Mouse (Mus musculus) CH12.LX (cell line): ENCODE data around the gene Aven. TPM values are rescaled to one million over a fixed set of nuclear protein-coding genes. Genes with fewer than 3 reads are reported as not detected.
A peak's percentile ranks its signal among the peaks of the same experiment; 100 is the strongest.

Source experiments
- DNase-seq: peaks from one replicate; pipeline ENCODE4 v3.0.0-alpha.2; 2013; ENCODE audit errors: extremely low read depth
- H3K27ac ChIP-seq: 2 replicates; pipeline ENCODE4 v1.5.1; 2012; ENCODE audit warnings: low read depth, mild to moderate bottlenecking, control low read depth, moderate library complexity; ENCODE audit not compliant: insufficient read depth
- H3K27me3 ChIP-seq: replicated peaks from 2 replicates; pipeline ENCODE3; 2012; ENCODE audit warnings: inconsistent platforms
- H3K36me3 ChIP-seq, 2 experiments: replicated peaks in 1 of 2; 2 replicates each; pipeline versions ENCODE3 to v1.6.1; 2012; ENCODE audit warnings: inconsistent platforms in 1 of 2, low read length in 1 of 2, mild to moderate bottlenecking in 1 of 2, mixed read lengths in 1 of 2, moderate library complexity in 1 of 2; ENCODE audit not compliant: control insufficient read depth in 1 of 2, insufficient read depth in 1 of 2
- H3K4me1 ChIP-seq, 2 experiments: 2 replicates each; pipeline ENCODE4 v1.6.1; 2012; ENCODE audit warnings: inconsistent platforms in 1 of 2, moderate library complexity in 1 of 2; ENCODE audit not compliant: insufficient read depth in 2 of 2, control insufficient read depth in 1 of 2
- H3K4me2 ChIP-seq: 2 replicates; pipeline ENCODE4 v1.6.1; 2012; ENCODE audit warnings: low read depth, mild to moderate bottlenecking, control low read depth; ENCODE audit not compliant: poor library complexity, insufficient read depth, severe bottlenecking
- H3K4me3 ChIP-seq, 3 experiments: fragments of 150-350 bp in 1 of 3; sonication (generic) in 1 of 3; replicated peaks in 1 of 3; 2 replicates each; pipeline versions ENCODE3 to v1.5.1; 2011 to 2012; ENCODE audit warnings: low read depth in 2 of 3, low read length in 2 of 3, mild to moderate bottlenecking in 2 of 3, moderate library complexity in 2 of 3, control low read depth in 1 of 3, improper control_type of control experiment in 1 of 3, inconsistent platforms in 1 of 3, mixed read lengths in 1 of 3; ENCODE audit not compliant: poor library complexity in 1 of 3
- H3K79me2 ChIP-seq: replicated peaks from 2 replicates; pipeline ENCODE4 v1.6.1; 2012; ENCODE audit warnings: mild to moderate bottlenecking, moderate library complexity; ENCODE audit not compliant: control insufficient read depth, poor library complexity, insufficient read depth, severe bottlenecking; ENCODE audit errors: extremely low read depth
- H3K9ac ChIP-seq: 2 replicates; pipeline ENCODE4 v1.6.1; 2012; ENCODE audit warnings: low read depth, mild to moderate bottlenecking, control low read depth, moderate library complexity; ENCODE audit not compliant: insufficient read depth
- H3K9me3 ChIP-seq: replicated peaks from 2 replicates; pipeline ENCODE3; 2012; ENCODE audit warnings: low read length, inconsistent platforms, mixed read lengths
- BHLHE40 ChIP-seq: IDR thresholded peaks from 2 replicates; pipeline ENCODE4 v1.6.1; 2011; ENCODE audit warnings: mild to moderate bottlenecking, low read depth, low read length, improper control_type of control experiment
- CHD1 ChIP-seq: IDR thresholded peaks from 2 replicates; pipeline ENCODE4 v1.6.1; 2012; ENCODE audit warnings: low read depth, low read length, improper control_type of control experiment, inconsistent platforms
- CHD2 ChIP-seq: IDR thresholded peaks from 2 replicates; pipeline ENCODE4 v1.6.1; 2011; ENCODE audit warnings: low read length, improper control_type of control experiment
- CTCF ChIP-seq, 2 experiments: IDR thresholded peaks in 1 of 2; conservative IDR thresholded peaks in 1 of 2; 2 replicates each; pipeline ENCODE4 v1.5.1; 2011 to 2012; ENCODE audit warnings: low read depth in 2 of 2, low read length in 2 of 2, improper control_type of control experiment in 1 of 2, inconsistent platforms in 1 of 2, mild to moderate bottlenecking in 1 of 2, moderate library complexity in 1 of 2
- E2F4 ChIP-seq: IDR thresholded peaks from 2 replicates; pipeline ENCODE4 v1.6.1; 2011; ENCODE audit warnings: low read depth, low read length, improper control_type of control experiment; ENCODE audit not compliant: insufficient replicate concordance
- ELF1 ChIP-seq: IDR thresholded peaks from 2 replicates; pipeline ENCODE4 v1.6.1; 2014; ENCODE audit warnings: low read depth, mild to moderate bottlenecking, inconsistent platforms, low read length, improper control_type of control experiment
- EP300 ChIP-seq: IDR thresholded peaks from 2 replicates; pipeline ENCODE4 v1.6.1; 2011; ENCODE audit warnings: low read length, improper control_type of control experiment
- GABPA ChIP-seq: IDR thresholded peaks from 2 replicates; pipeline ENCODE4 v1.6.1; 2012; ENCODE audit warnings: low read depth, low read length, improper control_type of control experiment, inconsistent platforms; ENCODE audit not compliant: insufficient replicate concordance
- HCFC1 ChIP-seq: IDR thresholded peaks from 2 replicates; pipeline ENCODE4 v1.6.1; 2012; ENCODE audit warnings: low read depth, mild to moderate bottlenecking, inconsistent platforms, low read length, improper control_type of control experiment
- IRF4 ChIP-seq: IDR thresholded peaks from 2 replicates; pipeline ENCODE4 v1.6.1; 2014; ENCODE audit warnings: low read depth, mild to moderate bottlenecking, inconsistent platforms, low read length, improper control_type of control experiment
- MAX ChIP-seq: IDR thresholded peaks from 2 replicates; pipeline ENCODE4 v1.6.1; 2011; ENCODE audit warnings: low read length, improper control_type of control experiment
- MEF2A ChIP-seq: IDR thresholded peaks from 2 replicates; pipeline ENCODE4 v1.6.1; 2014; ENCODE audit warnings: low read depth, mild to moderate bottlenecking, inconsistent platforms, low read length, improper control_type of control experiment, borderline replicate concordance
- MYC ChIP-seq: IDR thresholded peaks from 2 replicates; pipeline ENCODE4 v1.6.1; 2011; ENCODE audit warnings: low read depth, mild to moderate bottlenecking, improper control_type of control experiment, low read length
- NELFE ChIP-seq: IDR thresholded peaks from 2 replicates; pipeline ENCODE4 v1.6.1; 2011; ENCODE audit warnings: low read depth, low read length, improper control_type of control experiment
- NRF1 ChIP-seq: IDR thresholded peaks from 2 replicates; pipeline ENCODE4 v1.6.1; 2014; ENCODE audit warnings: low read depth, mild to moderate bottlenecking, inconsistent platforms, low read length, improper control_type of control experiment, moderate library complexity
- POLR2A ChIP-seq: IDR thresholded peaks from 2 replicates; pipeline ENCODE4 v1.6.1; 2011; ENCODE audit warnings: low read depth, mild to moderate bottlenecking, improper control_type of control experiment, low read length
- RAD21 ChIP-seq: IDR thresholded peaks from 2 replicates; pipeline ENCODE4 v1.6.1; 2011; ENCODE audit warnings: low read depth, mild to moderate bottlenecking, low read length, improper control_type of control experiment, moderate library complexity
- RCOR1 ChIP-seq: conservative IDR thresholded peaks from 2 replicates; pipeline ENCODE4 v1.6.1; 2012; ENCODE audit warnings: low read depth, mild to moderate bottlenecking, inconsistent platforms, low read length, improper control_type of control experiment
- SIN3A ChIP-seq: IDR thresholded peaks from 2 replicates; pipeline ENCODE4 v1.6.1; 2012; ENCODE audit warnings: low read length, improper control_type of control experiment, inconsistent platforms
- TBP ChIP-seq: conservative IDR thresholded peaks from 2 replicates; pipeline ENCODE4 v1.6.1; 2011; ENCODE audit warnings: low read depth, low read length, improper control_type of control experiment
- TCF12 ChIP-seq: IDR thresholded peaks from 2 replicates; pipeline ENCODE4 v1.6.1; 2014; ENCODE audit warnings: low read depth, mild to moderate bottlenecking, inconsistent platforms, low read length, improper control_type of control experiment
- USF1 ChIP-seq: IDR thresholded peaks from 2 replicates; pipeline ENCODE4 v1.6.1; 2014; ENCODE audit warnings: low read depth, mild to moderate bottlenecking, inconsistent platforms, low read length, improper control_type of control experiment
- USF2 ChIP-seq: conservative IDR thresholded peaks from 2 replicates; pipeline ENCODE4 v1.6.1; 2011; ENCODE audit warnings: low read depth, low read length, improper control_type of control experiment
- ZC3H11A ChIP-seq: IDR thresholded peaks from 2 replicates; pipeline ENCODE4 v1.6.1; 2012; ENCODE audit warnings: low read depth, mild to moderate bottlenecking, inconsistent platforms, low read length, improper control_type of control experiment
- ZKSCAN1 ChIP-seq: IDR thresholded peaks from 2 replicates; pipeline ENCODE4 v1.6.1; 2012; ENCODE audit warnings: low read depth, inconsistent platforms, low read length, improper control_type of control experiment, borderline replicate concordance
- ZMIZ1 ChIP-seq: IDR thresholded peaks from 2 replicates; pipeline ENCODE4 v1.6.1; 2012; ENCODE audit warnings: low read depth, mild to moderate bottlenecking, inconsistent platforms, low read length, improper control_type of control experiment
- ZNF384 ChIP-seq: IDR thresholded peaks from 2 replicates; pipeline ENCODE4 v1.6.1; 2012; ENCODE audit warnings: low read depth, low read length, improper control_type of control experiment, inconsistent platforms
- dilution Hi-C: fragments of 300-500 bp; cut with MboI; formaldehyde crosslinking; loops from 2 replicates; pipeline ENCODE4 v1.14.3; 2020; ENCODE audit warnings: low sequenced_read_pairs; ENCODE audit not compliant: extremely low pct_unique_long_range_greater_than_20kb, extremely low pct_ligation_motif_present
- in situ Hi-C: fragments of 300-500 bp; cut with MboI; formaldehyde crosslinking; loops from 3 replicates; pipeline ENCODE4 v1.14.3; 2019; ENCODE audit warnings: low sequenced_read_pairs, low pct_ligation_motif_present, low pct_unique_long_range_greater_than_20kb, mixed read lengths
- polyA plus RNA-seq: library from polyadenylated mRNA; unstranded; fragments of >175 nt; gene quantifications from 2 replicates; pipeline ENCODE4 v1.2.1, GENCODE M21; 2012; ENCODE audit warnings: low read depth; ENCODE audit not compliant: insufficient read length
- total RNA-seq, 2 experiments: library from RNA; depleted of rRNA; stranded (reverse); fragments of 300-350 nt in 1 of 2; fragments of >200 nt in 1 of 2; gene quantifications; 2 replicates each; pipeline ENCODE4 v1.2.3; 2012 to 2014

Gene Aven
- total and polyA plus RNA-seq, 3 experiments: 21.2 to 44.3 (median 33.9) TPM

- TF ChIP-seq ZKSCAN1 (no peak), ELF1 (no peak), NRF1 (no peak), MAX (no peak), EP300 (peak; percentile 56), BHLHE40 (0 out of 2 replicates have a peak, but pooled peaks have one; percentile 4), TBP (no peak), ZNF384 (no peak), RCOR1 (no peak), IRF4 (peak; percentile 43; the same call in 1 of the 2 replicates), CHD1 (no peak), POLR2A (no peak), CTCF (conservative IDR thresholded peaks at IDR 0.05 in 1 of 2, IDR thresholded peaks at IDR 0.05 in 1 of 2; ENCODE audit: low read depth in 2 of 2, low read length in 2 of 2) (no peak), USF1 (no peak), ZMIZ1 (no peak), MEF2A (peak; percentile 56; the same call in 1 of the 2 replicates), SIN3A (no peak), USF2 (no peak), TCF12 (no peak), MYC (no peak), GABPA (no peak), CHD2 (no peak), RAD21 (no peak), HCFC1 (no peak), E2F4 (no peak), ZC3H11A (no peak), NELFE (no peak)
- H3K27me3 ChIP-seq: no peaks in the 10 kb centered on the region
- in situ Hi-C loops: no loop called here
- H3K27ac ChIP-seq: no peak overlapping the region
- peaks cover 0 to 4% of the 10 kb centered on the region in 2 experiments for H3K36me3 ChIP-seq
- no peak overlapping the region for H3K4me2 ChIP-seq
- DNase-seq: peak; percentile 52
- H3K4me3 ChIP-seq: no peak overlapping the region
- H3K4me1 ChIP-seq: peaks cover 14 to 49% of the 10 kb centered on the region in 2 experiments
- dilution Hi-C loops: no loop called here
- H3K9ac ChIP-seq: no peak overlapping the region
- no peaks in the 10 kb centered on the region for H3K9me3 ChIP-seq
- no peaks in the 10 kb centered on the region for H3K79me2 ChIP-seq
Measured at GRCm38 (mm10) chr2:112565060-112565459, 72.3 kb downstream of the Aven start.
